Mouse (Mus musculus): ENCODE measurements around the gene Lrp8. TPM values are rescaled to one million over a fixed set of nuclear protein-coding genes. Genes with fewer than 3 reads are reported as not detected.

Gene Lrp8
- polyA plus RNA-seq (2014; fragmentation: Nextera tagmentation; extraction: Ambion mirVana) = 0.26 and 0.76 TPM in 2 replicates

- Histone ChIP-seq H3K9ac (ENCODE audit: low read length) (peak within 1 kb of the TSS; percentile 73), H3K27me3 (ENCODE audit: control insufficient read depth, insufficient read depth, low read length) (peaks cover 41% of the 10 kb centered on the region), H3K27ac (replicated peaks in 1 of 2; ENCODE audit: control insufficient read depth in 1 of 2, insufficient read depth in 1 of 2, low read depth in 2 of 2, low read length in 2 of 2) (no peak within 1 kb of the TSS), H3K4me3 (ENCODE audit: control insufficient read depth in 1 of 2, insufficient read depth in 1 of 2, low read depth in 1 of 2, low read length in 2 of 2) (peak within 1 kb of the TSS; percentile 65 to 68), H3K4me1 (ENCODE audit: control insufficient read depth in 2 of 2, insufficient read depth in 2 of 2, low read length in 2 of 2) (peaks cover 9 to 14% of the 10 kb centered on the region in 2 experiments; a peak in 3 of 4 replicates), H3K9me3 (ENCODE audit: control insufficient read depth, low read length) (no peaks in the 10 kb centered on the region), H3K4me2 (ENCODE audit: low read length) (peak within 1 kb of the TSS; percentile 100), H3K36me3 (ENCODE audit: control insufficient read depth, insufficient read depth, low read length) (no peaks in the 10 kb centered on the region)
- WGBS = 0% methylated on average over 9 of the region's 44 CpGs
- no peak for ATAC-seq (ENCODE audit: insufficient number of reproducible peaks, insufficient read depth, low FRiP score, low read depth)
Measured at GRCm38 (mm10) chr4:107802185-107802449, at the start of gene Lrp8. Lrp8 (plus strand) TSS chr4:107802261.

- no peak overlapping the region for H3K4me2 ChIP-seq (ENCODE audit: low read length)
- no peak overlapping the region for H3K9ac ChIP-seq (ENCODE audit: low read length)
- H3K4me3 ChIP-seq (ENCODE audit: control insufficient read depth in 1 of 2, insufficient read depth in 1 of 2, low read depth in 1 of 2, low read length in 2 of 2) = no peak overlapping the region
- H3K27ac ChIP-seq (replicated peaks in 1 of 2; ENCODE audit: control insufficient read depth in 1 of 2, insufficient read depth in 1 of 2, low read depth in 2 of 2, low read length in 2 of 2) = no peak overlapping the region
- WGBS = 33% methylated on average over 10 of the region's 10 CpGs
- ATAC-seq (ENCODE audit: insufficient number of reproducible peaks, insufficient read depth, low FRiP score, low read depth) = no peak
- no peaks in the 10 kb centered on the region for H3K36me3 ChIP-seq (ENCODE audit: control insufficient read depth, insufficient read depth, low read length)
- peaks cover 15% of the 10 kb centered on the region for H3K27me3 ChIP-seq (ENCODE audit: control insufficient read depth, insufficient read depth, low read length)
- no peaks in the 10 kb centered on the region for H3K4me1 ChIP-seq (ENCODE audit: control insufficient read depth in 2 of 2, insufficient read depth in 2 of 2, low read length in 2 of 2)
- no peaks in the 10 kb centered on the region for H3K9me3 ChIP-seq (ENCODE audit: control insufficient read depth, low read length)
Measured at GRCm38 (mm10) chr4:107756222-107756621, 45.8 kb upstream of the Lrp8 start.

- no peaks in the 10 kb centered on the region for H3K4me1 ChIP-seq (ENCODE audit: control insufficient read depth in 2 of 2, insufficient read depth in 2 of 2, low read length in 2 of 2)
- H3K27ac ChIP-seq (replicated peaks in 1 of 2; ENCODE audit: control insufficient read depth in 1 of 2, insufficient read depth in 1 of 2, low read depth in 2 of 2, low read length in 2 of 2) = no peak overlapping the region
- H3K27me3 ChIP-seq (ENCODE audit: control insufficient read depth, insufficient read depth, low read length) = peaks cover 12% of the 10 kb centered on the region
- no peaks in the 10 kb centered on the region for H3K36me3 ChIP-seq (ENCODE audit: control insufficient read depth, insufficient read depth, low read length)
- H3K4me2 ChIP-seq (ENCODE audit: low read length) = no peak overlapping the region
- H3K4me3 ChIP-seq (ENCODE audit: control insufficient read depth in 1 of 2, insufficient read depth in 1 of 2, low read depth in 1 of 2, low read length in 2 of 2) = no peak overlapping the region
- WGBS = 74% methylated on average over 15 of the region's 15 CpGs
- no peaks in the 10 kb centered on the region for H3K9me3 ChIP-seq (ENCODE audit: control insufficient read depth, low read length)
- no peak for ATAC-seq (ENCODE audit: insufficient number of reproducible peaks, insufficient read depth, low FRiP score, low read depth)
- H3K9ac ChIP-seq (ENCODE audit: low read length) = no peak overlapping the region
Measured at GRCm38 (mm10) chr4:107757487-107758470, 44.3 kb upstream of the Lrp8 start.

GRCm38 (mm10) chr4:107758938-107759337 is 43.1 kb upstream of the Lrp8 start:
- H3K4me1 ChIP-seq (ENCODE audit: control insufficient read depth in 2 of 2, insufficient read depth in 2 of 2, low read length in 2 of 2) = no peaks in the 10 kb centered on the region
- no peaks in the 10 kb centered on the region for H3K36me3 ChIP-seq (ENCODE audit: control insufficient read depth, insufficient read depth, low read length)
- ATAC-seq (ENCODE audit: insufficient number of reproducible peaks, insufficient read depth, low FRiP score, low read depth) = no peak
- no peak overlapping the region for H3K4me3 ChIP-seq (ENCODE audit: control insufficient read depth in 1 of 2, insufficient read depth in 1 of 2, low read depth in 1 of 2, low read length in 2 of 2)
- H3K9ac ChIP-seq (ENCODE audit: low read length) = no peak overlapping the region
- peaks cover 12% of the 10 kb centered on the region for H3K27me3 ChIP-seq (ENCODE audit: control insufficient read depth, insufficient read depth, low read length)
- no peak overlapping the region for H3K27ac ChIP-seq (replicated peaks in 1 of 2; ENCODE audit: control insufficient read depth in 1 of 2, insufficient read depth in 1 of 2, low read depth in 2 of 2, low read length in 2 of 2)
- no peaks in the 10 kb centered on the region for H3K9me3 ChIP-seq (ENCODE audit: control insufficient read depth, low read length)
- no peak overlapping the region for H3K4me2 ChIP-seq (ENCODE audit: low read length)
- 80% methylated on average over 9 of the region's 9 CpGs for WGBS

GRCm38 (mm10) chr4:107763001-107763400 is 39.1 kb upstream of the Lrp8 start:
- 43% methylated on average over 3 of the region's 3 CpGs for WGBS
- no peak overlapping the region for H3K9ac ChIP-seq (ENCODE audit: low read length)
- H3K4me2 ChIP-seq (ENCODE audit: low read length) = no peak overlapping the region
- ATAC-seq (ENCODE audit: insufficient number of reproducible peaks, insufficient read depth, low FRiP score, low read depth) = no peak
- no peaks in the 10 kb centered on the region for H3K4me1 ChIP-seq (ENCODE audit: control insufficient read depth in 2 of 2, insufficient read depth in 2 of 2, low read length in 2 of 2)
- H3K9me3 ChIP-seq (ENCODE audit: control insufficient read depth, low read length) = no peaks in the 10 kb centered on the region
- H3K27ac ChIP-seq (replicated peaks in 1 of 2; ENCODE audit: control insufficient read depth in 1 of 2, insufficient read depth in 1 of 2, low read depth in 2 of 2, low read length in 2 of 2) = no peak overlapping the region
- no peaks in the 10 kb centered on the region for H3K36me3 ChIP-seq (ENCODE audit: control insufficient read depth, insufficient read depth, low read length)
- H3K4me3 ChIP-seq (ENCODE audit: control insufficient read depth in 1 of 2, insufficient read depth in 1 of 2, low read depth in 1 of 2, low read length in 2 of 2) = no peak overlapping the region
- H3K27me3 ChIP-seq (ENCODE audit: control insufficient read depth, insufficient read depth, low read length) = peaks cover 2% of the 10 kb centered on the region; the same call in 1 of the 2 replicates

GRCm38 (mm10) chr4:107763598-107763997 is 38.5 kb upstream of the Lrp8 start:
- Histone ChIP-seq H3K27me3 (ENCODE audit: control insufficient read depth, insufficient read depth, low read length) (no peaks in the 10 kb centered on the region), H3K36me3 (ENCODE audit: control insufficient read depth, insufficient read depth, low read length) (no peaks in the 10 kb centered on the region), H3K27ac (replicated peaks in 1 of 2; ENCODE audit: control insufficient read depth in 1 of 2, insufficient read depth in 1 of 2, low read depth in 2 of 2, low read length in 2 of 2) (no peak overlapping the region), H3K9me3 (ENCODE audit: control insufficient read depth, low read length) (no peaks in the 10 kb centered on the region), H3K4me2 (ENCODE audit: low read length) (no peak overlapping the region), H3K4me1 (ENCODE audit: control insufficient read depth in 2 of 2, insufficient read depth in 2 of 2, low read length in 2 of 2) (no peaks in the 10 kb centered on the region), H3K9ac (ENCODE audit: low read length) (no peak overlapping the region), H3K4me3 (ENCODE audit: control insufficient read depth in 1 of 2, insufficient read depth in 1 of 2, low read depth in 1 of 2, low read length in 2 of 2) (no peak overlapping the region)
- no peak for ATAC-seq (ENCODE audit: insufficient number of reproducible peaks, insufficient read depth, low FRiP score, low read depth)
- WGBS = 96% methylated on average over 2 of the region's 2 CpGs

- no peak for ATAC-seq (ENCODE audit: insufficient number of reproducible peaks, insufficient read depth, low FRiP score, low read depth)
- Histone ChIP-seq H3K27me3 (ENCODE audit: control insufficient read depth, insufficient read depth, low read length) (no peaks in the 10 kb centered on the region; the same call in 1 of the 2 replicates), H3K36me3 (ENCODE audit: control insufficient read depth, insufficient read depth, low read length) (no peaks in the 10 kb centered on the region), H3K4me3 (ENCODE audit: control insufficient read depth in 1 of 2, insufficient read depth in 1 of 2, low read depth in 1 of 2, low read length in 2 of 2) (no peak overlapping the region), H3K4me1 (ENCODE audit: control insufficient read depth in 2 of 2, insufficient read depth in 2 of 2, low read length in 2 of 2) (no peaks in the 10 kb centered on the region), H3K27ac (replicated peaks in 1 of 2; ENCODE audit: control insufficient read depth in 1 of 2, insufficient read depth in 1 of 2, low read depth in 2 of 2, low read length in 2 of 2) (no peak overlapping the region), H3K9me3 (ENCODE audit: control insufficient read depth, low read length) (no peaks in the 10 kb centered on the region), H3K4me2 (ENCODE audit: low read length) (no peak overlapping the region), H3K9ac (ENCODE audit: low read length) (no peak overlapping the region)
- 61% methylated on average over 9 of the region's 9 CpGs for WGBS
Measured at GRCm38 (mm10) chr4:107765196-107765813, 36.8 kb upstream of the Lrp8 start.

All from heart, embryonic 14.5 days (tissue).